Mouse (Mus musculus) monocyte, adult 59 days (primary cell): ENCODE data around the gene Igf1r. TPM values are rescaled to one million over a fixed set of nuclear protein-coding genes. Genes with fewer than 3 reads are reported as not detected.

Experiments used
- total RNA-seq, 2 experiments: library from RNA; stranded (reverse); gene quantifications; one replicate each; pipeline ENCODE4 v1.2.4; 2023

Gene Igf1r
- total RNA-seq = 10 to 100 TPM; 21.3 to 22.2 TPM

GRCm38 (mm10) chr7:67952777-67953700 lies at the start of gene Igf1r:
TSS of gene Igf1r (plus strand) at chr7:67952827.

GRCm38 (mm10) chr7:68264028-68264453 lies 311.4 kb downstream of the Igf1r start, which contains the start of gene Pgpep1l:
TSS of gene Pgpep1l (minus strand) at chr7:68264233.

GRCm38 (mm10) chr7:68273515-68273914 lies 320.9 kb downstream of the Igf1r start, which contains the start of gene Fam169b:
TSS of gene Fam169b (plus strand) at chr7:68273839.

Other genes starting within 250 kb of the Igf1r start
- under 1 TPM in 1 of 2 experiments, not detected in 1; 0.39 TPM for gene Synm, start 193.1 kb upstream of the Igf1r start, total RNA-seq